Mouse (Mus musculus) small intestine, adult 2 months (tissue): Measurements from ENCODE around the gene Olfr763.

ENCODE experiments used
- CTCF ChIP-seq: fragments of 200-500 bp; IDR thresholded peaks from 2 replicates; pipeline ENCODE4 v1.5.1; 2012; ENCODE audit warnings: low read depth, mild to moderate bottlenecking, control low read depth, inconsistent platforms, low read length, moderate library complexity, mixed read lengths; ENCODE audit not compliant: insufficient replicate concordance, insufficient read length; ENCODE audit errors: extremely low read depth
- POLR2A ChIP-seq: fragments of 200-500 bp; IDR thresholded peaks from 2 replicates; pipeline ENCODE4 v1.6.1; 2012; ENCODE audit warnings: low read depth, mild to moderate bottlenecking, control low read depth, inconsistent platforms, low read length, moderate library complexity

GRCm38 (mm10) chr10:128976395-128976794 lies 34.2 kb upstream of the Olfr763 start:
- TF ChIP-seq POLR2A: no peak
- no peak for TF ChIP-seq CTCF
